Mouse (Mus musculus) thymus, postnatal 10 days (tissue): Measurements from ENCODE around the gene Chst8.

Experiments
- DNase-seq, 2 experiments: peaks; one replicate each; pipeline ENCODE4 v3.0.0; 2021; ENCODE audit warnings: low spot score in 2 of 2

Chst8 gene

DNA sequence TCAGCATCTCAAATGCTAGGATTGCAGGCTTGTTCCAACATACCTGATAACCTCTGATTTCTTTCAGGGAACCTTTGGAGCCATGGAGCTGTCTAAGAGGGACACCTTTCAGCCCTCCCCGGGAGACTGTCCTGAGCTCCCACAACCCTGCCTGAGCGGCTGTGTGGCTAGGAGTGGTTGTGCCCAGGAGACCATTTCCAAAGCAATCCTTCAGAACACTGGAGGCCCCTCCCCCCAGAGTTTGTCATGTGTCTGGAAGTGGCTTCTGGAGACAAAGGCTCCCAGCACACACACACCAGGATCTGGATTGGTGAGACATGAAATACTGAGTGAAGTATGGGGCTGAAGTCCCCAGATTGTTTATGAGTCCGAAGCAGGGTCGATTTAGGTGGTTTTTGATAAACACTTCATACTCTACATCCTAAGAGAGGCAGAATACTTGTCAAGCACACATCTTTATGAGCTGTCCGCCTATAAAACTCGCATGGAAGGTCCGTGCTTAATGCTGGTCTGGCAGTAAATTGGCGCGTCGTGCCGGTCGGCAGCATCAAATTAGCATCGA, 12.5 kb downstream of the Chst8 start:
- no peak for DNase-seq

DNA sequence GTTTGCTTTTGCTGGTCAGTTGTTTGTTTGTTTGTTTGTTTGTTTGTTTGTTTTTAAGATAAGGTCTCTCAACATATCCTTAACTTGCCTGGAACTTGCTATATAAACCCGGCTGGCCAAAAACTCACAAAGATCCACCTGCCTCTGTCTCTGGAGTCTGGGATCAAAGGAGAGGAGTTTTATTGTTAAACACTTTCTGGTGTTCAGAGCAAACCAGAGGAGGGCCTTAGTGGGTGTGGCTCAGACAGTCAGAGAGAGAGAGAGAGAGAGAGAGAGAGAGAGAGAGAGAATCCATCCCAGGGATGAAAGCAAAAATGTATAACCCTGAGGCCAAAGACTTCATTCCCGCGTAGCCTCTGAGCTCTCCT, 13.1 kb downstream of the Chst8 start:
- DNase-seq, result no peak

GRCm38 (mm10) chr7:34798441-34799403, 13.8 kb downstream of the Chst8 start:
- no peak for DNase-seq

DNA sequence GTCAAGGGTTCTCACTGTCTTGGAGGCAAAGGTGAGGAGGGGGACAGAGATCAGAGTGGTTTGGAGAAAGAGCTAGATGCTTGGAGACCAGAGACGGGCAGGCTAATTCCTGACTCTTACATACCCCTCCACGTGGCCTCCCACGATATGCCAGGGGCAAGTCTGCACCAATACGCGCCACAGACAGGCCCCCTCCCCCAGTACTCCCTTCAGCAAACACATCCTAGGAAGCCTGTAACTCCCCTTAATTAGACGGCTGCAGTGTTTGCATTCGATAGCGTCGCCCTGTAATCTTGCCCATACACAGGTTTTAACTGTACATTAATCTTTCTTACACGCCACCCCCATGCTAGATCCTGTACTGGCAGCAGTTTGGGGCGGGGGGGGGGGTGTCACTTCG, 14.5 kb downstream of the Chst8 start:
- no peak for DNase-seq

GRCm38 (mm10) chr7:34790459-34790858, 22.1 kb downstream of the Chst8 start:
- no peak for DNase-seq

- DNase-seq, result no peak
Measured at GRCm38 (mm10) chr7:34787171-34787570, 25.3 kb downstream of the Chst8 start.

DNA sequence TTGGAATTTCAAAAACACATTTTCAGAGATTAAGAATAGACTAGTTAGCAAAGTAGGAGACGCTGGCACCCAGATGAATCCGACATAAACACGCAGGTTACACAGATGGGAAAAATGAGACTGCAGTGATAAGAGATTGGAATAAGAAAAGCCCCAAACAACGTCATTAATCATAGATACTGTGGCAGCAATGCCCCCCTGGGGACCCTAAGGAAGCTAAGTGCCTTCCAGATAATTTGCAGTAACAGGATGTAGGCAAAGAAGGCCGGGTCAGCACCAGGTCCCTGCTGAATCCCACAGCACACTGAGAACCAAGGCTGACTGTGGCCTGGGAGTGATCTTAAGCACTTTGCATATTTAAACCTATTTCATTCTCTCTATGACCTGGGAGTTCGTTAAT, 27.5 kb downstream of the Chst8 start:
- DNase-seq, result no peak

GRCm38 (mm10) chr7:34784469-34784868, 28.0 kb downstream of the Chst8 start:
- no peak for DNase-seq

DNA sequence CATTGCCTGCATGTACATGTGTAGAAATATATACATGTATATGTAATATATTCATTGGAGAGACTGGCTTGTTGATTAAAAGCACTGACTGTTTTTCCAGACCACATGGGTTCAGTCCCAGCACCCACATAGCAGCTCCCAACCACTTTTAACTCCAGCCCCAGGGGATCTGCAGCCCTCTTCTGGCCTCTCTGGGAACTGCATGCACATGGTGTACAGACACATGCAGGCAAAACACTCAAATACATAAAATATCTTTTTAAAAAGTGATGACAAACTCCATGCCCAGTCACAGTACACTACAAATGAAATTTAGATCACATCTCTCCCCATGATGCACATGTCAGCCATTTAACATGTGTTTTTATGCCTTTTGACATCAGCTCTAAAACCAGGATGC, 30.5 kb downstream of the Chst8 start:
- no peak for DNase-seq

- no peak for DNase-seq
Measured at GRCm38 (mm10) chr7:34781217-34781616, 31.3 kb downstream of the Chst8 start.

- DNase-seq, result no peak
Measured at GRCm38 (mm10) chr7:34778426-34778825, 34.1 kb downstream of the Chst8 start.

DNA sequence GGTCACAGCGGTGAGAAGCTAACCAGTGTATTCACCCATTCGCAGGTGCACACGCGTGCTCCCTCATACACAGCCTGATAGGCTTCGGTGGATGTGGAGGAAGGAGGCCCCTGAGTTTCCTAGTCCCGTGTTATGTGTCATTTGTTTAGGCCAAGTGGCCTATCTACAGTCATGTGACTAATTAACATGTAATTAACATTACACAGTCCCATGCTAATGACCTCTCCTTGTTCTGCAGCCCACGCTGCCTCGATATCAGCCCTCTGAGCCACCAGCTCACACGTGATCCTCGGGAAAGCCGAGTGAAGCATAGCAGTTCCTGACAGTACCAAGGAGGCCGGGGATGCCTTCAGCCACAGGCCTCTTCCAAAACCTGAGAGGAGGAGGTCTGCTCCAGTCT, 36.9 kb downstream of the Chst8 start:
- no peak for DNase-seq

- DNase-seq, result no peak
Measured at GRCm38 (mm10) chr7:34774947-34775346, 37.6 kb downstream of the Chst8 start.

DNA sequence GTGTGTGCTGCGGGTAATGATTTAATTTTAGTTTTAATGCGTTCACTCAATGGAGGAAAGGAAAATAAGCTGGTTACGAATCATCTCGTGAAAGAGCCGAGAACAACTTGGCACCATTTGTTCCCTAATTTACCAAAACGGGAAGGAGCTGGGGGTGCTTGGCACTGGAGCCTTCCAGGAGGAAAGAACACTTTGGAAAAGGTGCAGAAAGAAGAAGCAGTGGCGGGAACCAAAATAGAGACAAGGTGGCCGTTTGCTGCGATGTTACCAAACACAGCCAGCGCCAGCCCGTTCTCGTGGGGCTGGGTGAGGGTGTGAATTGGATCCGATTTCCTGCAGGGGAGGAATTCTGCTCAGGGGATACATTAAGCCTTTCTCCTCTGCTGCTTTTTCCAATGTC, 38.5 kb downstream of the Chst8 start:
- no peak for DNase-seq

DNA sequence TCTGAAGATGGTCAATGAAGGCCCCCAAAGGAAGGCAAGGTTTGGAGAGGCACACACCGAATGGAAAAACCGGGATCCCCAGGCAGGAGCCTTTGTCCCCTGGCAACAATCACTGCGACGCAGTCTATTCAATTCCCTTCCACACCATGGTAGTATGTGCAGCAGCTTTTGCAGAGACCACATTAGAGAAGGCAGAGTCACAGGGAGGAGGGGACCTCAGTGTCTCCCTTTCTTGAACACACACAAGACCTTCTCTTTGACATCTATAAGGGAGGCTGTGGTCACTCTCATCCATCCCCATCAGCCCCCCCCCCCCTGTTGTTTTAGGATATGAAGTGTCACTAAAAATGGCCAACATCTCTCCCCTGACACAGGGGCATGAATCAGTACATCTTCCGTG, 39.2 kb downstream of the Chst8 start:
- DNase-seq, result no peak

GRCm38 (mm10) chr7:34769531-34769930, 43.0 kb downstream of the Chst8 start:
- no peak for DNase-seq

GRCm38 (mm10) chr7:34764250-34765148, 48.0 kb downstream of the Chst8 start:
- no peak for DNase-seq

DNA sequence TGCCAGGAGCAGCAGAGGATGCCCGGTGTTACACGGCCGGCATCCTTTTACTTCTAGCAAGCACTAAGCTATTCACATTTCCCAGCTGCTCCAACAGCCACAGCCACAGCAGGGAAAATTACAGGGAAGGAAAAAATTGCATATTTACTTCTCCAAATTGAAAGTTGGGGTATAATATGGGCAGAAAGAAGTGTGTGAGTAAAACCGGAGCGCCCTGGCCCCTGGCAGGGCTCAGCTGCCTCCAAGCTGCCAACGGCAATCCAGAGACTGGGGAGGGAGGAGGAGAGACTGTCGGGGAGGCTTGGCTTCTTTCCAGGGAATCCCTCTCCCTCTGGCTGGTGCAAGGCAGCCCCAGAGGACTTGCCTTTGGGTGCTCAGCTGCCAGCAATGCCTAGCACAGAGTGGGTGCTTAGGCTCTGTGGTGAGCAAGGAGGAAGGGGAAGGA, 53.1 kb downstream of the Chst8 start:
- no peak for DNase-seq

DNA sequence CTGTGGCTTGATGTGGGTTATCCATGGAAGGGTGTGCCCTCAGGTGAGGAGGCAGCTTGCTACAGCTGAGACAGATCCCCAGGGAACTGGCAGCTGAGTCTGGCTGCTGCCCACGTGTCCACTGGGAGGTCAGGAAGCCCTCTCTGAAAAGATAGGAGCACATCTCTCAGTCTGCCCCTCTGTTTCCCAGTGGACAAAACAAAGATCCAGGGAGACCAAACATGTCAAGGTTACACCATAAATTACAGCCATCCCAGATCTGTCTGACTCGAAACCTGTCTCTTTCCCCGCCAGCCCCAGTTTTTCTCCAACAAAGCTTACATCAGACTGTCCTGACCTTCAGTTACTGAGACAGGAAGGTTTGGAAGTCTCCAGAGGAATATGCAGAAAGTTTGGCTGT, 53.8 kb downstream of the Chst8 start:
- DNase-seq, result no peak

DNA sequence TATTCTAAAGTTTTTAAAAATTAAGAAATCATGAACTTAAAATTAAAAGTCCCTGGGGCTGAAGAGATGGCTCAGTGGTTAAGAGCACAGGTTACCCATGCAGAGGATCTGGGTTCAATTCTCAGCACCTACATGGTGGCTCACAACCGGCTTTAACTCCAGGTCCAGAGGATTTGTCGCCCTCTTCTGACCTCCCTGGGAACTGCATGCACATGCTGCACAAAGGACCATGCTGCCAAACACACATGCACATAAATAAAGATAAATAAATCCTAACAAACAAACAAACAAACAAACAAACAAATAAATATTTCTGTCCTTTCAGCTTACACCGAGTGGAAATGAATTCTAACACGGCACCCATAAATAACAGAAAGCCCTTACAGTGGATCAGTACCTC, 55.0 kb downstream of the Chst8 start:
- DNase-seq, result no peak

DNA sequence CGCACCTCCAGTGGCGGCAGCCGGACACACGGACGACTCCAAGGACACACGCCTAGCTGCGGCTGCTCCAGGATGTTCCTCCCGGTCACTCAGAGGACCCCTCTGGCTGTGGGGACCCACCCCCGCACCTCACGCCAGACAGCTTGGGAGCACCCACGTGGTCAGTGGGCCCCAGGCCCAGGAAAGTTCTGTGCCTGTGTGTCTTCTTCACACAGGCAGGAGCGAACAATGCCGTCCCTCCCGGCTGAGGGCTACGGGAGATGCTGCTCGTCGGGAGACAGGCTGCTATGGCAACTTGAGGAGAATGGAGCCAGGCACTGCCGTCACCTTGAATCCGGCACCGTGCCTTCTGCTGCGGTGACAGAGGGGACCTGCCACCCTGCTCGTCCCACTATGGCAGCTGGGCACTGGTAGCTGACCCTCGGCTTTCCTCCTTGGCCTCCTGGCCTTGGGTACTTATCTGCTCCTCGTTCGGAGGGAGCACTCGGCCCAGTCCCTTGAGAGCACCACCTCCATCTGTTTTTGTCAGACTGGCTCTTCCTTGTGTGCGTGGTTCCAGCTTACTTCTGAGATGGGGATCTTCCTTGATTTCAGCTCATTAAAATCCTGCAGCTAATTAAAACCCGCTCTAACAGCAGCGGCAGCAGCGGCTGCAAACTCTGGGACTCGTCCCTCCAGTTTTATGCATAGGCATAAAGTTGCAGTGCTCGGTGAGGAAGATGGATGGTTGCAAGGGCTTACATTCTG, 59.2 kb downstream of the Chst8 start:
- DNase-seq, result no peak
